Comparison of ENCODE assay signal across 8 mouse cellular contexts in the genomic region with DNA sequence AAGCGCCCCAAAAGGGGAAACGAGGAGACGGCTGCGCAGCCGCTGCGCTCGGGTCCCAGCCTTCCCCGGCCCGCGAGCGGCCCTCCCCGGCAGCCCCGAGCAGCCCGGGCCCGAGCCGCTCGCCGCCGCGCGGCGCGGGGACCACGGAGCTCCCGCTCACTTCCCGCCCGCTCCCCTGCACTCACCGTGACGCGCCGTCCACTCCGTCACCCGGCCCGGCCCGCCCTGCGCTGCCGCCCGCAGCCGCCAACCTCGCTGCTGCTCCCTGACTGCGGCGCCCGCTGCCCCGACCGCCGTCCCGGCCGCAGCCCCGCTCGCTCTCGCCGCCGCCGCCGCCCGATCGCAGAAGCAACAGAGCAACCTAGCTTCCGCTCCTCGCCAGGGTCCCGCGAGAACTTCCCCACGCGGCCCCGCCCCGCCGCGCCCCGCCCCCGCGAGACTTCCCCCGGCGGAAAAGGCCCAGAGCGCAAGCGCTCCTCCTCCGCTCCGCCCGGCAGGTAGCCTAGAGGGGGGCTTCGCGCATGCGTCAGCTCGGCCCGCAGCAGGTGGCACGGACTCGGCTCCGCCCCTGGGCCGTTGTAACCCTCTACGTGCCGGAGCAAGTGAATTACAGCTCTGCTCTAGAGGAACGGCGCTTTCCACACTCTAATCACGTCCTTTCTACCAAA. TPM values are rescaled to one million over a fixed set of nuclear protein-coding genes. Genes with fewer than 3 reads are reported as not detected.
A peak's percentile ranks its signal among the peaks of the same experiment; 100 is the strongest.
DNase-seq lines count a peak whose midpoint lies in the region; ATAC-seq and TF ChIP-seq lines count a peak whose summit lies in the region.

TSS of gene Grb2 (minus strand) at position 389 of the 668 bp plus-strand sequence.

- peak; percentile 41 to 96; a peak in 3 of 4 replicates for TF ChIP-seq POLR2A in MEL (IDR thresholded peaks at IDR 0.05; ENCODE audit: control insufficient read depth in 1 of 2, insufficient read depth in 1 of 2, low read depth in 1 of 2, low read length in 2 of 2, poor library complexity in 1 of 2)
- TF ChIP-seq POLR2A in cerebellum, adult 2 months (IDR thresholded peaks at IDR 0.05; ENCODE audit: borderline replicate concordance, insufficient read depth, low read length) = peak; percentile 62

- H3K9ac ChIP-seq in MEL (ENCODE audit: control insufficient read depth, low read depth, low read length, poor library complexity, severe bottlenecking) = peak within 1 kb of the TSS; percentile 96
- H3K9ac ChIP-seq in forebrain, postnatal 0 days = peak within 1 kb of the TSS; percentile 88
- H3K9ac ChIP-seq in lung, embryonic 15.5 days = peak within 1 kb of the TSS; percentile 94

- no peak for TF ChIP-seq RAD21 in MEL (IDR thresholded peaks at IDR 0.05; ENCODE audit: low read depth, low read length)

- H3K4me2 ChIP-seq in forebrain, postnatal 0 days (ENCODE audit: low read depth) = peak within 1 kb of the TSS; percentile 82
- H3K4me2 ChIP-seq in lung, embryonic 15.5 days = peak within 1 kb of the TSS; percentile 84

- no peaks in the 10 kb centered on the region for H3K27me3 ChIP-seq in MEL (ENCODE audit: control insufficient read depth in 1 of 2, insufficient read depth in 2 of 2, low read length in 2 of 2)
- no peaks in the 10 kb centered on the region for H3K27me3 ChIP-seq in cerebellum, adult 2 months (ENCODE audit: control insufficient read depth, insufficient read depth, low read length)
- H3K27me3 ChIP-seq in forebrain, postnatal 0 days (ENCODE audit: insufficient read depth, low read length) = no peaks in the 10 kb centered on the region
- H3K27me3 ChIP-seq in lung, embryonic 15.5 days = no peaks in the 10 kb centered on the region

- peak in 1 of 2 experiments; percentile 35; a peak in 1 of 4 replicates for TF ChIP-seq EP300 in MEL (IDR thresholded peaks at IDR 0.05; ENCODE audit: low read depth in 1 of 2, low read length in 2 of 2)

- H3K36me3 ChIP-seq in MEL (ENCODE audit: control insufficient read depth in 1 of 2, insufficient read depth in 2 of 2, low read length in 2 of 2) = peaks cover 14 to 44% of the 10 kb centered on the region in 2 experiments
- no peaks in the 10 kb centered on the region for H3K36me3 ChIP-seq in forebrain, postnatal 0 days (ENCODE audit: insufficient read depth)
- H3K36me3 ChIP-seq in lung, embryonic 15.5 days = no peaks in the 10 kb centered on the region

- H3K79me2 ChIP-seq in MEL (ENCODE audit: control insufficient read depth, insufficient read depth, low read length, poor library complexity) = peaks cover 75% of the 10 kb centered on the region

- peaks cover 12 to 44% of the 10 kb centered on the region in 2 experiments for H3K4me1 ChIP-seq in MEL (ENCODE audit: control insufficient read depth in 1 of 2, insufficient read depth in 2 of 2, low read length in 2 of 2)
- peaks cover 15% of the 10 kb centered on the region for H3K4me1 ChIP-seq in cerebellum, adult 2 months (ENCODE audit: control insufficient read depth, insufficient read depth, low read length)
- peaks cover 3% of the 10 kb centered on the region for H3K4me1 ChIP-seq in forebrain, postnatal 0 days (ENCODE audit: insufficient read depth)
- H3K4me1 ChIP-seq in lung, embryonic 15.5 days = peaks cover 17% of the 10 kb centered on the region

- TF ChIP-seq CTCF in MEL (IDR thresholded peaks at IDR 0.05 in 2 of 3, conservative IDR thresholded peaks at IDR 0.05 in 1 of 3; ENCODE audit: control insufficient read depth in 1 of 3, insufficient read depth in 1 of 3, low read depth in 2 of 3, low read length in 3 of 3, poor library complexity in 1 of 3, severe bottlenecking in 1 of 3) = no peak
- no peak for TF ChIP-seq CTCF in cerebellum, adult 2 months (IDR thresholded peaks at IDR 0.05; ENCODE audit: borderline replicate concordance, insufficient read depth, low read depth, low read length)
- TF ChIP-seq CTCF in forebrain, postnatal 0 days (IDR thresholded peaks at IDR 0.05; ENCODE audit: low read depth) = 0 out of 2 replicates have a peak, but pooled peaks have one; percentile 4

- no peaks in the 10 kb centered on the region for H3K9me3 ChIP-seq in MEL (replicated peaks; ENCODE audit: insufficient read depth, low read length)
- no peaks in the 10 kb centered on the region for H3K9me3 ChIP-seq in forebrain, postnatal 0 days (ENCODE audit: low read length)
- H3K9me3 ChIP-seq in lung, embryonic 15.5 days = no peaks in the 10 kb centered on the region

- peak; percentile 96 for ATAC-seq in forebrain, postnatal 0 days
- peak; percentile 96 for ATAC-seq in lung, embryonic 15.5 days (ENCODE audit: borderline replicate concordance, extremely low read depth, low FRiP score, low TSS enrichment)

- WGBS in cerebellum, adult 2 months = under 1% methylated on average over 71 of the region's 91 CpGs
- 0% methylated on average over 55 of the region's 91 CpGs for WGBS in forebrain, postnatal 0 days
- under 1% methylated on average over 82 of the region's 91 CpGs for WGBS in lung, embryonic 15.5 days

- H3K4me3 ChIP-seq in MEL (ENCODE audit: control insufficient read depth in 1 of 2, insufficient read depth in 1 of 2, low read depth in 2 of 2, low read length in 2 of 2) = peak within 1 kb of the TSS; percentile 77 to 97
- peak within 1 kb of the TSS; percentile 98 for H3K4me3 ChIP-seq in cerebellum, adult 2 months (replicated peaks; ENCODE audit: insufficient read depth, low read depth, low read length)
- peak within 1 kb of the TSS; percentile 97 for H3K4me3 ChIP-seq in forebrain, postnatal 0 days (ENCODE audit: low read depth, low read length)
- H3K4me3 ChIP-seq in lung, embryonic 15.5 days = peak within 1 kb of the TSS; percentile 78

- DNase-seq in MEL (ENCODE audit: low read depth, low spot score) = peak; percentile 99
- peak; percentile 98 to 100 for DNase-seq in cerebellum, adult 2 months
- peak; percentile 99 for DNase-seq in forebrain, postnatal 0 days
- DNase-seq in heart, postnatal 4 days = peak; percentile 99
- peak; percentile 94 to 98 for DNase-seq in layer of hippocampus, adult 8-10 months (ENCODE audit: low spot score in 2 of 2)
- DNase-seq in ovary, adult 18-20 months (ENCODE audit: low spot score) = peak; percentile 97
- DNase-seq in thymus, postnatal 0 days (ENCODE audit: low spot score) = peak; percentile 99

- peak within 1 kb of the TSS; percentile 100 for H3K27ac ChIP-seq in MEL (ENCODE audit: control insufficient read depth, low read depth, low read length)
- H3K27ac ChIP-seq in cerebellum, adult 2 months (ENCODE audit: insufficient read depth, low read length) = peak within 1 kb of the TSS; percentile 92
- H3K27ac ChIP-seq in forebrain, postnatal 0 days (ENCODE audit: low read depth, low read length) = peak within 1 kb of the TSS; percentile 96
- peak within 1 kb of the TSS; percentile 90 for H3K27ac ChIP-seq in lung, embryonic 15.5 days

TF ChIP-seq in MEL, 35 proteins besides CTCF, POLR2A, EP300 and RAD21 (continues in another document):
- no peak for TF ChIP-seq TAL1 (IDR thresholded peaks at IDR 0.05; ENCODE audit: low read length)
- TF ChIP-seq NRF1 (IDR thresholded peaks at IDR 0.05; ENCODE audit: insufficient read depth, low read depth, low read length, poor library complexity, severe bottlenecking) = peak; percentile 99; the same call in 1 of the 2 replicates
- TF ChIP-seq ZC3H11A (IDR thresholded peaks at IDR 0.05; ENCODE audit: low read depth, low read length) = no peak
- no peak for TF ChIP-seq MYB (IDR thresholded peaks at IDR 0.05; ENCODE audit: low read depth, low read length)
- no peak for TF ChIP-seq MEF2A (IDR thresholded peaks at IDR 0.05; ENCODE audit: extremely low read depth, insufficient replicate concordance, low read depth, low read length, poor library complexity, severe bottlenecking)
- TF ChIP-seq UBTF (IDR thresholded peaks at IDR 0.05; ENCODE audit: borderline replicate concordance, insufficient read depth, low read depth, low read length) = no peak
- TF ChIP-seq POLR2AphosphoS5 (IDR thresholded peaks at IDR 0.05; ENCODE audit: borderline replicate concordance, low read depth, low read length) = no peak
- no peak for TF ChIP-seq TBP (IDR thresholded peaks at IDR 0.05; ENCODE audit: low read depth, low read length)
- TF ChIP-seq CHD1 (IDR thresholded peaks at IDR 0.05; ENCODE audit: low read depth, low read length) = no peak; the same call in 1 of the 2 replicates
- no peak for TF ChIP-seq POLR2AphosphoS2 (IDR thresholded peaks at IDR 0.05; ENCODE audit: low read length)
- peak; percentile 82 for TF ChIP-seq ZMIZ1 (IDR thresholded peaks at IDR 0.05; ENCODE audit: low read depth, low read length)
- no peak for TF ChIP-seq E2F4 (IDR thresholded peaks at IDR 0.05; ENCODE audit: borderline replicate concordance, low read depth, low read length)
- TF ChIP-seq MYC (IDR thresholded peaks at IDR 0.05; ENCODE audit: low read depth, low read length) = no peak
- 0 out of 2 replicates have a peak, but pooled peaks have one; percentile 63 for TF ChIP-seq MAZ (IDR thresholded peaks at IDR 0.05; ENCODE audit: low read depth, low read length)
- peak; percentile 90 for TF ChIP-seq CHD2 (IDR thresholded peaks at IDR 0.05; ENCODE audit: low read length)
- TF ChIP-seq GABPA (IDR thresholded peaks at IDR 0.05; ENCODE audit: low read depth, low read length) = no peak
- peak; percentile 96 for TF ChIP-seq SIN3A (IDR thresholded peaks at IDR 0.05; ENCODE audit: low read length)
- peak; percentile 86 for TF ChIP-seq HCFC1 (IDR thresholded peaks at IDR 0.05; ENCODE audit: low read depth, low read length)
- peak; percentile 88 for TF ChIP-seq ELF1 (IDR thresholded peaks at IDR 0.05; ENCODE audit: low read depth, low read length)
- no peak for TF ChIP-seq ZKSCAN1 (IDR thresholded peaks at IDR 0.05; ENCODE audit: low read depth, low read length)
- TF ChIP-seq USF2 (IDR thresholded peaks at IDR 0.05; ENCODE audit: borderline replicate concordance in 1 of 2, insufficient read depth in 1 of 2, low read depth in 1 of 2, low read length in 2 of 2) = no peak
- peak; percentile 81 for TF ChIP-seq NELFE (IDR thresholded peaks at IDR 0.05; ENCODE audit: low read depth, low read length)
- TF ChIP-seq USF1 (IDR thresholded peaks at IDR 0.05; ENCODE audit: low read depth, low read length) = peak; percentile 74

RNA-seq across cellular contexts. Expression of gene Grb2, which starts in this region (rescaled TPM):
- total RNA-seq in MEL (2012; rRNA removed) = 75.3 and 93.2 TPM in 2 replicates
- 100 to 1,000 TPM in 1 of 2 experiments, not detected in 1; 261 TPM for polyA plus RNA-seq in MEL (2012; ENCODE audit: insufficient read depth in 1 of 2, insufficient read length in 2 of 2, low read depth in 1 of 2, low replicate concordance in 2 of 2, missing spikeins in 1 of 2)
- 132 and 149 TPM in 2 replicates for polyA plus RNA-seq in cerebellum, adult 2 months (2012; rRNA removed)
- total RNA-seq in forebrain, postnatal 0 days (2014; rRNA removed) = 88.2 and 91.9 TPM in 2 replicates
- 153 and 162 TPM in 2 replicates for polyA plus RNA-seq in forebrain, postnatal 0 days (2015; fragmentation: Nextera tagmentation; extraction: Ambion mirVana)
- 100 to 1,000 TPM; 119 to 134 TPM for total RNA-seq in heart, postnatal 4 days (2021)
- total RNA-seq in layer of hippocampus, adult 8-10 months (2022) = 100 to 1,000 TPM; 179 to 220 (median 196) TPM
- polyA plus RNA-seq in lung, embryonic 15.5 days (2015; fragmentation: Nextera tagmentation; extraction: Ambion mirVana) = 85.6 and 91.0 TPM in 2 replicates
- polyA plus RNA-seq in thymus, postnatal 0 days (2015; fragmentation: Nextera tagmentation; extraction: Ambion mirVana) = 143 and 144 TPM in 2 replicates

Comparison
In these comparisons a context has a peak if more than half of its experiments do, and no peak if none do; other contexts are left out.
1. Peak in every context shown above with its lines: DNase-seq, ATAC-seq, H3K4me3 ChIP-seq and H3K27ac ChIP-seq.